Mouse (Mus musculus) testis, postnatal 14 days (tissue): ENCODE data around the gene Taf12.
"Not testable (repeated sequence)": the region's sequence is repeated elsewhere in the genome, so short reads cannot be mapped to it uniquely, and the experiment has no call there.

Experiments
- DNase-seq: peaks from one replicate; pipeline ENCODE4 v3.0.0; 2021; ENCODE audit warnings: low spot score

The Taf12 gene

GRCm38 (mm10) chr4:132269740-132270560, 4.2 kb upstream of the Taf12 start:
- peak; percentile 89 for DNase-seq

- DNase-seq, result no peak
Observed at GRCm38 (mm10) chr4:132273166-132273565, 1.0 kb upstream of the Taf12 start.

- no peak for DNase-seq
Observed at GRCm38 (mm10) chr4:132275949-132276348, 1.8 kb downstream of the Taf12 start.

GRCm38 (mm10) chr4:132288840-132289239, 14.7 kb downstream of the Taf12 start:
- not testable (repeated sequence) for DNase-seq

GRCm38 (mm10) chr4:132291056-132291455, 16.9 kb downstream of the Taf12 start:
- DNase-seq, result no peak

- DNase-seq, result no peak
Observed at GRCm38 (mm10) chr4:132291624-132292335, 17.6 kb downstream of the Taf12 start.

- no peak for DNase-seq
Observed at GRCm38 (mm10) chr4:132292988-132293387, 18.8 kb downstream of the Taf12 start.

- no peak for DNase-seq
Observed at GRCm38 (mm10) chr4:132293682-132294240, 19.6 kb downstream of the Taf12 start.

- no peak for DNase-seq
Observed at GRCm38 (mm10) chr4:132295696-132296390, 21.7 kb downstream of the Taf12 start.

- no peak for DNase-seq
Observed at GRCm38 (mm10) chr4:132299849-132300248, 25.7 kb downstream of the Taf12 start.

- no peak for DNase-seq
Observed at GRCm38 (mm10) chr4:132301486-132301885, 27.3 kb downstream of the Taf12 start.

GRCm38 (mm10) chr4:132301965-132302938, 28.1 kb downstream of the Taf12 start:
- no peak for DNase-seq

GRCm38 (mm10) chr4:132302939-132303479, 28.8 kb downstream of the Taf12 start, which contains the start of gene Rab42:
TSS of gene Rab42 (minus strand) at chr4:132303385.
- peak; percentile 54 for DNase-seq

GRCm38 (mm10) chr4:132303484-132303883, 29.3 kb downstream of the Taf12 start:
- not testable (repeated sequence) for DNase-seq

- DNase-seq, result no peak
Observed at GRCm38 (mm10) chr4:132305276-132305675, 31.1 kb downstream of the Taf12 start.

- no peak for DNase-seq
Observed at GRCm38 (mm10) chr4:132306004-132306403, 31.8 kb downstream of the Taf12 start.

- DNase-seq, result peak; percentile 92
Observed at GRCm38 (mm10) chr4:132308437-132309139, 34.4 kb downstream of the Taf12 start.

- DNase-seq, result no peak
Observed at GRCm38 (mm10) chr4:132309140-132309848, 35.1 kb downstream of the Taf12 start.

- no peak for DNase-seq
Observed at GRCm38 (mm10) chr4:132309849-132310472, 35.8 kb downstream of the Taf12 start.
